Mouse (Mus musculus): ENCODE measurements around the gene Chst15. TPM values are rescaled to one million over a fixed set of nuclear protein-coding genes. Genes with fewer than 3 reads are reported as not detected.

Gene Chst15
- total RNA-seq, 2 experiments from 2014 or later, result 1.6 to 2.0 TPM

DNA sequence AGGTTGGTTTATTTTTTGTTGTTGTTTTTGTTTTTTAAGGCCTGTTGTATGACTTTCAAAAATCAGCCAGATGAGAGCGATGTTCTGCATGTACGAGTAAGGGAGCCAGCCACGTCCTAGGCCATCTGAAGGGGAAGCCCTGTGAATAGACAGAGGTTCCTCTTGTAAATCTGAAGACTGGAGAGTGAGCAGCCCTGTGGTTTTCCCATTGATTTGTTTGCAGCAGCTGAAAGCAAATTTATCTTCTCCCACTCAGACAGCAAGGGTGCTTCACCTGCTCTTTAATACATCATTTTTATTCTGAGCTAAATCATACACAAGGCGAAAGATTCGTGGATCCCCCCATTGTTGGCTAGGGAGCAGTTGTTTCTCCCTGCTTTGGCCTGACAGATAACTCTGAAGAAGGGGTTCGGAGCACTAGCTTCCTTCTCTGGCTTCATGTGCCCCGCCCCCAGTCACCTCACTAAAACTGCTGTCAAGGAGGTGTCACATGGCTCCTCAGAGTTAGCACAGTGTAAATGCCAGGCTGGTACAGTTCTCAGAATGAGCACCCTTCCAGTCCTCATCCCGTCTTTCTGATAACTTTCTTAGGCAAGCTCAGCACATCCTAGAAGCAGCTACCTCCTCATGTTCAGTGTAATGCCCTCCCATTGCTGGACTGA lies 12.5 kb downstream of the Chst15 start:
- DNase-seq (ENCODE audit: low spot score), result no peak

DNA sequence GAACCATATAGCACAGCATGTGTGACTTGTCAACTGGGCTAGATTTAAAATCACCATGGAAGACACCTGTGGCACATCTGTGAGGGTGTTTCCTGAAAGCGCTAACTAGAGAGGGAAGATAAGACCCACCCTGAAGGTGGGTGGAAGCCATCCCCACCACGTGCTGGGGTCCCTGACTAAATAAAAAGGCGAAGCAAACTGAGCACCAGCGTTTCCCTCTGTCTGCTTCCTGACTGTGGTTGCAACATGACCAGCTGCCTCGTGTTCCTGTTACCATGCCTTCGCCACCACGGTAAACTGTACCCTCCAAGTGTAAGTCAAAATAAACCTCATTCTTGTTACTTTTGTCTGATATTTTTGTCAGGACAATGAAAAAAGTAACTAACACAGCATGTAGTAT lies 13.0 kb downstream of the Chst15 start:
- DNase-seq (ENCODE audit: low spot score), result no peak

DNA sequence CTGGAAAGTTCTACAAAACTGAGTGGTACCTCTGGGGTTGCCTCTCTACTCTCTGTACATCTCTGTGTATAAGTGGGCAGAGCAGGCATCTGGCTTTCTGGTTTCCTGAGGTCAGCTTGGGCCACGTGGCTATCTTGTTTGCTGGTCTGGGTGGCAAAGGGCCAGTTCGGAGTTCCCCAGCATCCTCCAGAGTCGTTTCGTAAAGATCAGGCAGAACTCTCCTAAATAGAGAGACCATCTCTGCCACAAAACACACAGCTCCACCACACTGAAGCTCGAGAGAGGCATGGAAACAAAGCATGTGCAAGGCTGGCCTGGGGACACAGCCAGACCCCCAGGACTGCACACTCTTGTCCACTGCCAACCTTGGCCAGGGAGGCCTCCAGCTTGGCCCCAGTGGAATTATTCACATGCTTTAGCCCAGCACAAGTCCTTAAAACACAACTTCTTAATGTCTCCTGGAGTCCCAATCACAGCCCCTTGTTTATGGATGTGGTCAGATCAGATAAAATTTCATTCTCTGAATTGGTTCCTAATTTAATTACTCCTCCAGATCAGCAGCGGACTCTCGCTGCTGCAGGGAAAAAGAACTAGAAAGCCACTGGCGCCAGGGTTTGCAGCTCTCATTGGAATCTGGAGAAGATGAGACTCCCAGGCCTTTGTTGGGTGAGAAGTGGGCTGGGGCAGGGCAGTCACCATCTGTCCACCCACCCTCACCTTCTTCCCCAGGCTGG lies 14.4 kb downstream of the Chst15 start:
- peak; percentile 24 for DNase-seq (ENCODE audit: low spot score)

- no peak for DNase-seq (ENCODE audit: low spot score)
These were observed 17.3 kb downstream of the Chst15 start for GRCm38 (mm10) chr7:132299661-132300210.

- DNase-seq (ENCODE audit: low spot score), result no peak
These were observed 18.5 kb downstream of the Chst15 start for GRCm38 (mm10) chr7:132298412-132298990.

GRCm38 (mm10) chr7:132296661-132297443 lies 20.2 kb downstream of the Chst15 start:
- DNase-seq (ENCODE audit: low spot score), result no peak

DNA sequence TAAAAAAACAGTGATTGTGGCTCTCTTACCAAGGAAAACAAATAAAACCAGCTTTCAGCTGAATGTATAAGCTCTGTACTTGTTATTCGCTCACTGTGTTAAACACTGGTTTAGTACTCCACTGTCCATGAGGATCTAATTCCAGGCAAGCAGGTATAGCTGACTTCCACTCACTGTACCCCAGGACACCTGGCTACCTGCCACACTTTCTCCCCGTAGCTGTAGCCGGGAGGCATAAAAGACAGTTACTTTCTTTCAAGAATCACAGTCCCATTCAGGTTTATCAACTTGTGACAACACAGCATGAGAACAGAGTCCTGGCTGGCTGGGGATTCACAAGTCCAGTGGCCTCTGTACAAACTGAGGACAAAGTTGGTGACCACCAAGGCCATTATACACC lies 20.9 kb downstream of the Chst15 start:
- no peak for DNase-seq (ENCODE audit: low spot score)

DNA sequence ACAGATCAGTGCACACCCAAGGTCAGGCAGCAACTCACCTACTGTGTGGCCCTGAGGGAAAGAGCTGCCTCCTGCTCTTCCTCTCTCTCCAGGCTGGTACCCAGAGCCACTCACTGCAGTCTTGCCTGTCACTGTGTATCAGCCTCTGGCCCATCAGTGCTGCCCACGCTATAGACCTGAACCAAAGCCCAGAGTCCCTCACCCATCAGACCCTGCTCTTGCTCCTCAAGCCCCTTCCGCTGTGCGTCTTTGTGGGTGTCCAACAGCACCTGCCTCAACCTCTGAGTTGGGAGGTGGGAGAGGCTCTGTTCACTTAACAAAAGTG lies 29.7 kb downstream of the Chst15 start:
- no peak for DNase-seq (ENCODE audit: low spot score)

GRCm38 (mm10) chr7:132286630-132287339 lies 30.2 kb downstream of the Chst15 start:
- DNase-seq (ENCODE audit: low spot score), result no peak

DNA sequence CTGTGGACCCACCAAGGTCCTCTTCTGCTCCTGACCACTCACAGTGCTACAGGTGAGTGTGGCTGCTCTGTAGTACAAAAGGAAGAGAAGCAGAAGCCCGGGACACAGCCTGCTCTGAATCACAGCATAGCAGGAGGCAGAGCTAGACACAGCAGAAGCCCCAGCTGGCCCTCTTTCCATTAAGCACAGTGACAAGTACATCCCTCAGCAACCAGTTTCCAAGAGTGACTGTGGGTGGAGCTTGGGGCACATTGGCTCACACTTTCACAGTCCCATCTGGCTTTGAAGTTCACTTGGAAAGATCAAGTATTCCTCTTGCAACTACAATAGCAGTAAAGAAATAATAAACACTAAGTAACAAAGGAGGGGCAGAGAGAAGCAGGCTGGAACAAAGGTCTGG lies 32.2 kb downstream of the Chst15 start:
- no peak for DNase-seq (ENCODE audit: low spot score)

DNA sequence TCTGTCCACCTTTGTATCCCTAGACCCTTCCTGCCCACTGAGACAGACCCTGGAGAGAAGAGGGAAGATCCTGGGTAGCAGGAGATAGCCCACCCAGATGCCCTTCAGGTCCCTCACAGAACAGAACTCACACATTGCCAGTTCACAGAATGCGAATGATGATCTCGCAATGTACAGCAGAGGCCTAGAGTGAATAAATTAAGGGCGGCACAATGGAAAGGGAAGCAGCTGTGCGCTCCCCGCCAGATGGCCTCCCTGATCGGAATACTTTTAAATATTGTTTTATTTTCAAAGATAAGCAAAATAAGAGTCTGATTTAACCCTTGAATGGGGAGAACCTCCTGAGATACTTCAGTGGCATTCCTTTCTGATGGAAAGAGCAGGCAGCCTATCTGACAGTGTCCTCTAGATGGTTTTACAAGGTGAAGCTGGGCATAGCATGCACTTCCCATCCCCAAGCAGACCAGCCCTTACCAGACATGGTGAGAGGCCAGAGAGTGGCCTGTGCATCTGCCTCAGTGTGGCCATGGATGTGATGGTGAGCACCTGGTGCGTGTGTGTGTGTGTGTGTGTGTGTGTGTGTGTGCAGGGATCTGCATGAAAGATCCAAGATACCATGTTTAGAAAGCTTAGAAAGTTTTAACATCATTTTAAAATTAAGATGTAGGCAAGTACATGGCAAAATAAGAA lies 32.8 kb downstream of the Chst15 start:
- DNase-seq (ENCODE audit: low spot score), result no peak

- no peak for DNase-seq (ENCODE audit: low spot score)
These were observed 34.5 kb downstream of the Chst15 start for GRCm38 (mm10) chr7:132282576-132282975.

GRCm38 (mm10) chr7:132282161-132282560 lies 34.9 kb downstream of the Chst15 start:
- no peak for DNase-seq (ENCODE audit: low spot score)

DNA sequence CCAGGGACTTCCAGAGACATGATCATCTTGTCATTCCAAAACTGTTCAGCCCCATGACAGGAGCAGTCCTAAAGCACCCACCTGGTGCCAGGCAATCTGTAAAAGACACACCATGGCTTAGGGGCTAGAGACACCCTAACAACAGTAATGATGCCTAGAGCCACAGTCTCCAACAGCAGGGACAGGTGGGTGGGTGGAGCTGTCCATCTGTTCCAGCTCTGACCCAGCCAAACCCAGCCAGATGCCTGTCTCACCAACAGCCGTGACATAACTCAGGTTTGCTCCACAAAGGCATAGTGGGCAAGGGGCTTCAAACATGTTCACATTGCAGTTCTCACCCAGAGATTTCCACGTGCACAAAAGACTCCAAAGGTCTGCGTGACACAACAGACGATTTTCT lies 35.3 kb downstream of the Chst15 start:
- no peak for DNase-seq (ENCODE audit: low spot score)

DNA sequence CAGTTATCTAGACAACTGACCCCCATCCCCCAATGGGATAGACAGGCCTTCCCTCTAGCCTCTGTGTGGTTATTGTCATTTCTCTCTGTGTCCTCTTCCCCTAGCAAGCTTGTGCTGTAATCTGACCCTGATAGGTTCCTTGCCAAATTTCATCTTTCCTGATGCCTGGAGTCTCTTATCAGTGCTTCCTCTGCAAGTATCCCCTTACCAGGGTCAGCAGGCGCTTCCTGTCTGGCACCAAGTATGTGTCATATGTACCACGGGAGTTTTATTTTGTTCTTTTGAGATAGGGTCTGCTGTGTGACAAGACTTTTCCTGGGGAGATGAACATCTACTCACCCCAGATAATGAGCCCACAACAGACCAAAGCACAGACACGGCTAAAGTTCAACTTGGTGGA lies 38.4 kb downstream of the Chst15 start:
- DNase-seq (ENCODE audit: low spot score), result no peak

- DNase-seq (ENCODE audit: low spot score), result peak; percentile 61
These were observed 40.7 kb downstream of the Chst15 start for GRCm38 (mm10) chr7:132276287-132276686.

DNA sequence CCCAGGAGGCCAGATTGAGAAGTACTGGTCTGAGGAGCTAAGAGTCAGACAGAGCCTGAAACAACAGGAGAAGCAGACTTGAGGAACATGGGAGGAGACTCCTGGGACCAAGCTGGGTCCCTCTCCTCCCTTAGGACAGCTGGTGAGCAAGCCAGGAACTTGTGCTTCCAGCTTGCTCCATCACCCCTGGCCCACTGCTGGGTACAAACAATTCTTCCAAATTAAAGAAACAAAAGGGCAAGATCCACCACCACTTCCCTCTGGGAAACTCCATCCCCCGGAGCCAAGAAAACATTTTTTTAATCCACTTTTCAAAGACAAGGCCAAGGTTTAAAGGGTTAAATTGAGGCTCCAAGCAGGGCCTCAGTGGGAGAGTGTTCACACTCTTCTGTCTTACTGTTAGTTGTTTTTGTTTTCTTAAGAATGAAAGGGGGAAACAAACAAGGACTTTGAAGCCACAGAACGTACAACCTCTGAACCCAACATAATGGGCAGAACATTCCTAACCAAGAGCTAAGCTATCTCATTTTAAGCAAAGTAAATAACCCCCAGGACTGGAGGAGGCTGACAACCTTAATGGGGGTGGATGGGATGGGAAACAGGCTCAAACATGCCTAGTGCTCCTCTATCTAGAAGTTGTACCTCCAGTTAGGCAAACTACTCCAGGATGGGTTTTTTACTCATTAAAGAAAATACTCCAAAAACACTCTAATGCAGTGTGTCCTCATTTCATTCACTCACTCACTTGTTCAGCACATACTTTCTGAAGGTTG lies 43.1 kb downstream of the Chst15 start:
- DNase-seq (ENCODE audit: low spot score), result no peak

- no peak for DNase-seq (ENCODE audit: low spot score)
These were observed 44.0 kb downstream of the Chst15 start for GRCm38 (mm10) chr7:132272984-132273383.

- DNase-seq (ENCODE audit: low spot score), result no peak
These were observed 46.7 kb downstream of the Chst15 start for GRCm38 (mm10) chr7:132270364-132270763.

DNA sequence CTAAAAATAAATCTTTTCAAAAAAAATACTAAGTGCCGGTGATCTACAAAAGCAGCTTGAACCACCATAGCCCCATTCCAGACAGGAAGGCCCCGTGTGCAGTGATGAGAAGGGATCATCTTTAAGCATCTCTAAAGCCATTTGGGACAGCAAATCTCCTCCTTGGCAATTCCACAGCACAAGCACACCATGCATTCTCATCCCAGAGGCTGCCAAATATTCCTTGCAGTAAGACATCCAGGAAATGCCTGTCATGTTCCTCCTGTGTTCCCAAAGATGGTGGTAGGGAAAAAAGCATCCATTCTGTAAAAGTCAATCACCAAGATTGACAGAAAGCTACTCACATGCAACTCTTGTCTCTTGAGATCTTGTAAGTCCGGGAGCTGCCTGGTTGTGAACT lies 47.4 kb downstream of the Chst15 start:
- DNase-seq (ENCODE audit: low spot score), result no peak
